Mouse (Mus musculus) heart, embryonic 15.5 days (tissue): Measurements from ENCODE around the gene Mtf2. TPM values are rescaled to one million over a fixed set of nuclear protein-coding genes. Genes with fewer than 3 reads are reported as not detected.
"Not testable (repeated sequence)": the region's sequence is repeated elsewhere in the genome, so short reads cannot be mapped to it uniquely, and the experiment has no call there.

Source experiments
- ATAC-seq: fragments of 200-750 bp; cut with Nextera tagmentation; replicated peaks from 2 replicates; pipeline ENCODE4 v1.8.0; 2017; ENCODE audit warnings: low read depth, moderate TSS enrichment; ENCODE audit not compliant: insufficient number of reproducible peaks, insufficient read depth, low FRiP score
- H3K27ac ChIP-seq: fragments of 300-500 bp; sonication (generic); 2 replicates; pipeline ENCODE4 v1.5.1; 2015; ENCODE audit warnings: mild to moderate bottlenecking, inconsistent platforms
- H3K27me3 ChIP-seq: fragments of 300-500 bp; sonication (generic); 2 replicates; pipeline ENCODE4 v1.6.1; 2015; ENCODE audit warnings: inconsistent platforms
- H3K36me3 ChIP-seq: fragments of 300-500 bp; sonication (generic); 2 replicates; pipeline ENCODE4 v1.6.1; 2015; ENCODE audit warnings: mild to moderate bottlenecking, inconsistent platforms
- H3K4me1 ChIP-seq: fragments of 300-500 bp; sonication (generic); replicated peaks from 2 replicates; pipeline ENCODE4 v1.6.1; 2015; ENCODE audit warnings: inconsistent platforms
- H3K4me2 ChIP-seq: fragments of 300-500 bp; sonication (generic); 2 replicates; pipeline ENCODE4 v1.6.1; 2015; ENCODE audit warnings: inconsistent platforms, mild to moderate bottlenecking, moderate library complexity
- H3K4me3 ChIP-seq: fragments of 300-500 bp; sonication (generic); 2 replicates; pipeline ENCODE4 v1.5.1; 2015; ENCODE audit warnings: mild to moderate bottlenecking, inconsistent platforms
- H3K9ac ChIP-seq: fragments of 300-500 bp; sonication (generic); 2 replicates; pipeline ENCODE4 v1.6.1; 2015; ENCODE audit warnings: mild to moderate bottlenecking, inconsistent platforms
- H3K9me3 ChIP-seq: fragments of 300-500 bp; sonication (generic); replicated peaks from 2 replicates; pipeline ENCODE4 v1.6.1; 2016; ENCODE audit warnings: inconsistent platforms
- WGBS: fragments of 180-500 bp; shearing (Covaris S2); methylation state at CpG from one replicate; pipeline ENCODE4 v1.1.7; 2015; ENCODE audit warnings: mixed read lengths; 5-methylcytosine and 5-hydroxymethylcytosine counted together
- polyA plus RNA-seq: library from polyadenylated mRNA; unstranded; fragments of >200 nt; fragmentation: Nextera tagmentation; extraction: Ambion mirVana; gene quantifications from 2 replicates; pipeline ENCODE4 v1.2.1, GENCODE M21; 2015

Mtf2 gene
- polyA plus RNA-seq, 1 experiment from 2014 or later: 53.0 TPM

DNA sequence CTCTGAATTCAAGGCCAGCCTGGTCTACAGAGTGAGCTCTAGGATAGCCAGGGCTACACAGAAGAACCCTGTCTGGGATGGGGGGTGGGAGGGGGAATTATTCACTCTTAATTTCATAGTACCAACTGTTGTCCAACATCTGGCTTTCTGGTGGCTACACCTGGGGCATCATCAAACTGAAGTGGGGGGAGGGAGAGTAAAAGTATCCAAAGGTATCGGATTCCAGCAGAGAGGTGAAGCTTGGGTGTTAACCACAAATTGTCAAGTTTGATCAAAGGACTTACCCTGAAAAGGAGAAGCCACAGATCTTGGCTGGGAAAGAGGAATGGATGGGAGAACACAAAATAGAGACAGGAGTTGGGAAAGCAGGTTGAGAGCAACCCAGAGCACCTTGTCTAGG lies 21.6 kb upstream of the Mtf2 start:
- WGBS: 50% methylated on average over 1 of the region's 1 CpGs
- Histone ChIP-seq H3K4me1 (no peaks in the 10 kb centered on the region), H3K27me3 (no peaks in the 10 kb centered on the region), H3K4me2 (no peak overlapping the region), H3K36me3 (no peaks in the 10 kb centered on the region), H3K4me3 (no peak overlapping the region), H3K9ac (no peak overlapping the region), H3K27ac (no peak overlapping the region), H3K9me3 (no peaks in the 10 kb centered on the region)
- no peak for ATAC-seq

DNA sequence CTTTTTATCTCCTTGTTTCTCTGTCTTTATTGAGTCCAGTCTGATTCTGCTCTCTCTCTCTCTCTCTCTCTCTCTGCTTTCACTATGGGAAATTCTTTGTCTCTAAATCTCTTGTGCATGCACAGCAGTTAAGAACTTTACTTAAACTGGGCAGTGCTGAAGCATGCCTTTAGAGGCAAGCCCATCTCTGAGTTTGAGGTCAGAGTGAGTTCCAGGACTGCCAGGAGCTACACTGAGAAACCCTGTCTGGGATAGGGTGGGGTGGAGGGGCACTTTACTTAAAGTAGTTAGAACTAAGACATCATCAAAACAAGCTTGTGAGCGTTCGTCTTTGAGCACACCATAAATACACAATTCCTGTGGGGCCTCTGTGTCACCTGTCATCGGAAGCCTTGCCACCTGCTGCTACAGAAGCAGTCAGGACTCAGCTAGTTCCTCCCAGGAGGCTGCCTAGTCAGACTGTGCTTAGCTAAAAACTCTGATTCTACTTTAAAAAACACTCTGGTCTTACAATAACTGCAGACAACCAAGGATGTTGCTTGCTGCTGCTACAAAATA lies 15.7 kb upstream of the Mtf2 start:
- peak overlapping the region; percentile 16; the same call in 1 of the 2 replicates for H3K27ac ChIP-seq
- 7% methylated on average over 3 of the region's 3 CpGs for WGBS
- no peak for ATAC-seq
- H3K9ac ChIP-seq: no peak overlapping the region
- no peak overlapping the region for H3K4me2 ChIP-seq
- H3K9me3 ChIP-seq: no peaks in the 10 kb centered on the region
- no peak overlapping the region for H3K4me3 ChIP-seq
- H3K27me3 ChIP-seq: no peaks in the 10 kb centered on the region
- H3K36me3 ChIP-seq: no peaks in the 10 kb centered on the region
- no peaks in the 10 kb centered on the region for H3K4me1 ChIP-seq

- Histone ChIP-seq H3K4me2 (no peak overlapping the region), H3K36me3 (no peaks in the 10 kb centered on the region), H3K27ac (no peak overlapping the region), H3K4me1 (no peaks in the 10 kb centered on the region), H3K27me3 (no peaks in the 10 kb centered on the region), H3K4me3 (no peak overlapping the region), H3K9ac (no peak overlapping the region), H3K9me3 (no peaks in the 10 kb centered on the region)
- ATAC-seq: no peak
- 82% methylated on average over 2 of the region's 2 CpGs for WGBS
Measured at GRCm38 (mm10) chr5:108051026-108051425, 14.4 kb upstream of the Mtf2 start.

GRCm38 (mm10) chr5:108051727-108052126 lies 13.7 kb upstream of the Mtf2 start:
- not testable (repeated sequence) for H3K36me3 ChIP-seq, H3K4me1 ChIP-seq, ATAC-seq, H3K9me3 ChIP-seq, H3K4me3 ChIP-seq, H3K27ac ChIP-seq, H3K9ac ChIP-seq, H3K4me2 ChIP-seq, H3K27me3 ChIP-seq
- WGBS: 87% methylated on average over 9 of the region's 9 CpGs

GRCm38 (mm10) chr5:108052200-108052599 lies 13.3 kb upstream of the Mtf2 start:
- no peak for ATAC-seq
- WGBS: 79% methylated on average over 1 of the region's 1 CpGs
- H3K9ac ChIP-seq: no peak overlapping the region
- no peaks in the 10 kb centered on the region for H3K36me3 ChIP-seq
- no peak overlapping the region for H3K4me3 ChIP-seq
- no peaks in the 10 kb centered on the region for H3K9me3 ChIP-seq
- H3K27me3 ChIP-seq: no peaks in the 10 kb centered on the region
- no peak overlapping the region for H3K4me2 ChIP-seq
- H3K27ac ChIP-seq: no peak overlapping the region
- H3K4me1 ChIP-seq: no peaks in the 10 kb centered on the region

GRCm38 (mm10) chr5:108053566-108053965 lies 11.9 kb upstream of the Mtf2 start:
- Histone ChIP-seq H3K9me3 (no peaks in the 10 kb centered on the region), H3K27me3 (no peaks in the 10 kb centered on the region), H3K9ac (no peak overlapping the region), H3K36me3 (no peaks in the 10 kb centered on the region), H3K4me2 (no peak overlapping the region), H3K4me3 (no peak overlapping the region), H3K27ac (no peak overlapping the region), H3K4me1 (no peaks in the 10 kb centered on the region)
- no peak for ATAC-seq
- WGBS: 82% methylated on average over 6 of the region's 6 CpGs

GRCm38 (mm10) chr5:108060413-108060812 lies 5.1 kb upstream of the Mtf2 start:
- WGBS: 85% methylated on average over 9 of the region's 9 CpGs
- Histone ChIP-seq H3K9ac (no peak overlapping the region), H3K4me1 (no peaks in the 10 kb centered on the region), H3K4me2 (no peak overlapping the region), H3K27ac (no peak overlapping the region), H3K4me3 (no peak overlapping the region), H3K9me3 (no peaks in the 10 kb centered on the region), H3K27me3 (no peaks in the 10 kb centered on the region), H3K36me3 (no peaks in the 10 kb centered on the region)
- ATAC-seq: no peak

DNA sequence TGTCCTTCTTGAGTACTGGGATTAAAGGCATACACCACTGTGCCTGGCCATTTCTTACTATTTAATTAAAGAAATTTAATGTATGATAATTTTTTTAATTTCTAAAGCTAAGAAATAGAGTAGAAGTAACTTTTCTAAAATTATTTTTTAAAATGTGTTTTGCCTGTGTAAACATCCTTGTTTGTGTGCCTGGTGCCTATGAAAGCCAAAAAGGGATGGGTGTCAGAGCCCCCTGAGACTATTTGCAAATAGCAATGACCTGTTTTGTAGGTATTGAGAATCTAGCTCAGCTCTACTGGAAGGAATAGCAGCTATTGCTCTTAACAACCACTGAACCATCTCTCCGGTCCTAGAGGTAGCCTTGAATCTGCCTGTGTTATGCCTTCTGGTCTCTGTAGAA lies 6.8 kb downstream of the Mtf2 start:
- ATAC-seq: no peak
- H3K9me3 ChIP-seq: no peaks in the 10 kb centered on the region
- H3K9ac ChIP-seq: no peak overlapping the region
- peaks cover 47% of the 10 kb centered on the region for H3K36me3 ChIP-seq
- 100% methylated on average over 1 of the region's 1 CpGs for WGBS
- no peak overlapping the region for H3K4me2 ChIP-seq
- H3K4me1 ChIP-seq: peaks cover 2% of the 10 kb centered on the region
- H3K4me3 ChIP-seq: no peak overlapping the region
- H3K27ac ChIP-seq: no peak overlapping the region
- no peaks in the 10 kb centered on the region for H3K27me3 ChIP-seq

- no peak for ATAC-seq
- Histone ChIP-seq H3K27ac (no peak overlapping the region), H3K9ac (no peak overlapping the region), H3K4me3 (no peak overlapping the region), H3K4me2 (no peak overlapping the region), H3K9me3 (no peaks in the 10 kb centered on the region), H3K4me1 (0 out of 2 replicates have a peak, but pooled peaks cover 2% of the 10 kb centered on the region), H3K27me3 (no peaks in the 10 kb centered on the region), H3K36me3 (peaks cover 26% of the 10 kb centered on the region)
Measured at GRCm38 (mm10) chr5:108076241-108076640, 10.8 kb downstream of the Mtf2 start.

- H3K27ac ChIP-seq: no peak overlapping the region
- ATAC-seq: no peak
- WGBS: 72% methylated on average over 6 of the region's 6 CpGs
- H3K27me3 ChIP-seq: no peaks in the 10 kb centered on the region
- peaks cover 22% of the 10 kb centered on the region for H3K36me3 ChIP-seq
- H3K4me2 ChIP-seq: no peak overlapping the region
- no peaks in the 10 kb centered on the region for H3K9me3 ChIP-seq
- H3K4me3 ChIP-seq: no peak overlapping the region
- H3K9ac ChIP-seq: no peak overlapping the region
- 0 out of 2 replicates have a peak, but pooled peaks cover 2% of the 10 kb centered on the region for H3K4me1 ChIP-seq
Measured at GRCm38 (mm10) chr5:108076833-108077540, 11.5 kb downstream of the Mtf2 start.

GRCm38 (mm10) chr5:108079603-108080002 lies 14.1 kb downstream of the Mtf2 start:
- Histone ChIP-seq H3K4me2 (no peak overlapping the region), H3K4me3 (no peak overlapping the region), H3K9me3 (no peaks in the 10 kb centered on the region), H3K9ac (no peak overlapping the region), H3K36me3 (peaks cover 20% of the 10 kb centered on the region; the same call in 1 of the 2 replicates), H3K4me1 (0 out of 2 replicates have a peak, but pooled peaks cover 2% of the 10 kb centered on the region), H3K27ac (no peak overlapping the region), H3K27me3 (no peaks in the 10 kb centered on the region)
- ATAC-seq: no peak

GRCm38 (mm10) chr5:108082380-108082779 lies 16.9 kb downstream of the Mtf2 start:
- no peak for ATAC-seq
- WGBS: 45% methylated on average over 2 of the region's 2 CpGs
- no peak overlapping the region for H3K9ac ChIP-seq
- no peaks in the 10 kb centered on the region for H3K9me3 ChIP-seq
- H3K4me2 ChIP-seq: no peak overlapping the region
- H3K4me1 ChIP-seq: no peaks in the 10 kb centered on the region
- no peak overlapping the region for H3K4me3 ChIP-seq
- peaks cover 23% of the 10 kb centered on the region for H3K36me3 ChIP-seq
- no peak overlapping the region for H3K27ac ChIP-seq
- H3K27me3 ChIP-seq: no peaks in the 10 kb centered on the region
